Mouse (Mus musculus) thymus, adult 18-20 months (tissue): ENCODE measurements around the gene Upb1.
"Not testable (repeated sequence)": the region's sequence is repeated elsewhere in the genome, so short reads cannot be mapped to it uniquely, and the experiment has no call there.

Experiments
- DNase-seq, 2 experiments: peaks; one replicate each; pipeline ENCODE4 v3.0.0; 2022; ENCODE audit warnings: mixed read lengths in 2 of 2

Upb1 gene

DNA sequence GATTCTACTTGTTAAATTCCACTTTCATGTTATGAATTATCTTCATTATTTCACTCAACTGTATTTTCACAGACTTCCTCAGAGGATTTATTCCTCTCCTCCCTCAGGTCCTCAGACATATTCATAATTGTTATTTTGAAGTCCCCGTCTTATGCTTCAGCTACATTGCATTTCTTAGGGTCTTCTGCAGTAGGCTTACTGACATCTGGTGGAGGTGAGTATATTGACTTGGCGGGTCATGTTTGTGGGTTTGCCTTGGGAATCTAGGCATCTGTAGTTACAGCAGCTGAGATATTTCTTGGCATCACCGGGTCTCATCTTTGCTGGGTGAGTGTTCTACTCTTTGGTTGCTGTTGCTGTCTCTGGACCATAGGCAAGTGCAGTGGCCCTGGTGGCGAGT lies at the start of gene Upb1:
TSS of gene Upb1 (plus strand) at position 158 of the 400 bp plus-strand sequence.
- no peak for DNase-seq

DNA sequence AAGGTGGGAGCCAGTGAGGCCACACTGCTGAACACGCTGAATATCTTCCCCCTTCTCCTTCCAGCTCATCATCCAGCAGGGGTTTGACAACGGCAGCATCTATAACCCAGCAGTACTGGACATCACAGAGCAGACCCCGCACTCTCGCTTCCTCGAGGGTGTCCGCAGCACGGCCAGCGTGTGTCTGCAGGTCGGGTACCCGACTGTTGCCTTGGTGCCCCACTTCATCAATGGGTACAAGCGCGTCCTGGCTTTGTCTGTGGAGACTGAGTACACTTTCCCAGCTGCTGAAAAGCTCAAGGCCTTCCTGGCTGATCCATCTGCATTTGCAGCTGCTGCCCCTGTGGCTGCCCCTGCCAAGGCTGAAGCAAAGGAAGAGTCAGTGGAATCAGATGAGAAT lies 48.4 kb upstream of the Upb1 start:
- no peak for DNase-seq

DNA sequence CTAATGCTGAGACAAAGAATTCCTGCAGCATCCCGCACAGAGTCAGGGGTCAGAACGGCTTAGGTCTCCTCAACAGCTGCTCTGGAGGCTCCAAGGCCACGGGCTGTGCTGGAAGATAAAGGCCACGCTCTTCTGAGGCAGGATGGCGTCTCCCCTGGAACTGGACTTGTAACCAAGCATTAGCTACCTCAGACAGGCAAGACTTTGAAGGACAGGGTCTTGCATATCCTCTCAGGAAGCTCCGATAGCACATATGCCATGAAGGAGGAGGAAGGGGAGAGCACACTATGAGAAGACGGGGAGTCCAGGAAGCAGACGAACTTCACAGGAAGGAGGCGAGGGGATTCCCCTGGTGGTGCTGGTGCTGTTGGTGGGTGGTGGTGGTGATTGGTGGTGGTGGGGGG lies 47.1 kb upstream of the Upb1 start:
- not testable (repeated sequence) for DNase-seq

DNA sequence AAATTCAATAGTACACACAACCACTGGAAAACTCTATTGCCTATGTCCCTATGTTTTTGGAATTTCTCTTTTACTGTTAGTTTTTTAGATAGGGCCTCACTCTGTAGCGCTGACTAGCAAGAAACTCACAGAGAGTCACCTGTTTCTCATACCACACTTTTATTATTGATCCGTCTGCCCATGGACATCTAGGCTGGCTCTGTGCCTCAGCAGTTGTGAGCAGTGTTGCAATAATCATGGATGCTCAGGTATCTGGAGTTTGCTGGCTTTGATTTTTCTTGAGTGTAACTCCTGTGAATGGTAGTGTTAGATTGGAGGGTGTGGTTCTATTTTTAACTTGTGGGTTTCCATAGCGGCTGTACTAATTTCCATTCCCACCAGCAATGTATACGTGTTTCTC lies 45.6 kb upstream of the Upb1 start:
- DNase-seq: no peak

DNA sequence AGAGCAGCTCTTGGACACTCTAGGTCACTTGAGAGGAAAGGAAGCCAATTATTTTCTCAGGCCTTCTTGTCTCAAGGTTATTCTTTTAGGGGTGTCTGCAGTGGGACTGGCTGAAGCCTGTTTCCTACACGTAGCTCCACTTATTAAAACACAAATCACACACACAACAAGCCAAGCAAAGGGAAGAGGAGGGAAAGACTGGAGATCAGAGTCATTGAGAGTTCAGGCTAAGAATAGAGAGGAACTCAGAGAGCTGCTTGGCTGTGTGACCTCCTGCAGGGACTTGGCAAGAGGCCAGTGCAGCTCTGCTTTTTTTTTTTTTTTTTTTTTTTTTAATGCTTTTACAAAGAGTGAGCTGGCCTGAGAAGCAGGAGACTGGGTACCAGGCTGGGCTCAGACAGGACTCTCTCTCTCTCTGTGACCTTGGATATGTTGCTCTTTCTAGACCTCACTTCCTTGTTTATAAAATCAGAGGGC lies 36.7 kb upstream of the Upb1 start:
- DNase-seq: not testable (repeated sequence)

DNA sequence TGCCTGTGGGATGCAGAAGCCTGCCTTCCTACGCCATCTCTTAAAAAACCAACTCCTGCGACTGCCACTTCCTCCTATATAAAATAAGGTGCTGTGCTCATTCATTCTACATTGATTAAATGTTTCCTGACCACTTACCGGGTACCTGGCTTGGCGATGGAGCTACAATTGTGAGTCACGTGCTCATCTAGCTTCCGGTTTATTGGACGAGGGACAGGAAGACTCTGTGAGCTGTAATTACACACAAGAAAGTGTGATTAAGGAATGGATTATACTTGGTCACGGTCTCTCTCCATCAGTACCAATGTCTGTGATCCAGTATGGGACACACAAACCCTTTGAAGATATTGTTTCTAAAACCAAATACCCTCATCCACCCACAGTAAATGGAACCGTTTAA lies 36.1 kb upstream of the Upb1 start:
- no peak for DNase-seq

DNA sequence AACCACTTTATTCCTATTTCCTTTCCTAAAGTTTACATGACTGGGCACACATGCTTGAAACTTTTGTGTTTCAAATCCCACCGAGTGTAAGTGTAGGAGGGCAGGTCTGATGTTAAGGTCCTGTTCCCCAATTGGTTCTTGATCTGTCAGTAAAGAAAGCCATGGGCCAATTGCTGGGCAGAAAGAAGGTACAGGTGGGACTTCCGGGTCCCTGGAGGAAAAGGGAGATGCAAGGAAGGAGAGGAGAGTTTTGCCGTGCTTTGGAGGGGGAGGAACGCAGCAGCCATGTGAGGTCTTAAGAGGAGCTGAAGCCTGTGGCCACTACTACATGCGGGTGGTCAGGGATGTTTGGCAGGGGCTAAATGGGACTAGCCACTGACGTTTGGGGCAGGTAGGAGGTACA lies 35.7 kb upstream of the Upb1 start:
- peak; percentile 18 to 45 for DNase-seq

DNA sequence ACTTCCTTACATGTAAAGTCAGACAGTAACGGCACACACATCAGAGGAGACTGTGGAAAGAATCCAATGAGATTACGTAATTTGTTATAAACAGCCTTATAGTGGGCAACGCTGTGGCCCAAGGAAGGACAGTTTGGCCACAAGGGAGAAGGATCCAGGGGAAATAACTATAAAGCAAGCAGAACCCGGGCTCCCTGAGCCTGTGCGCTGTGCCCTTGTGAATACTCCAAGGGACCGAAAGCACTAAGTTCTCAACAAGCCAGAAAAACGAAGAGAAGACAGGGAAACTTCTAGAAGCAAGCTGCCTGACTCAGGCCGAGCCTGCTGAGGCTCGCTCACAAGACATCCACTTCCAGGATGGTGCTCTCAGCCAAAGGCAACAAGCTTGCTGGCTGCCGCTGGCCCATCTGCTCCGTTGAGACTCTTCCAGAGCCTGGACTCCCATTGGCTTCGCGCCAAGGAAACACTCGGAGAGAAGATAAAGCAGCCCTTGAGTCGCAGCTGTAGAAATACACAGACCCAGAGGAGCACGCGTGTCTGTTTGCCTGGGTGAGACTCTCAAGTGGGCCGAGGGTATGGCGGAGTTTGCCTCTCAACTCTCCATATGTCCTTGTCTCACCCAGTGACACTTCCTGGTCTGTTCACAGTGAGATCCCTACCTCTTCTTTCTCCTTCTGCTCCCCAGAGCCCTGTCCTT lies 27.1 kb upstream of the Upb1 start:
- DNase-seq: not testable (repeated sequence)

DNA sequence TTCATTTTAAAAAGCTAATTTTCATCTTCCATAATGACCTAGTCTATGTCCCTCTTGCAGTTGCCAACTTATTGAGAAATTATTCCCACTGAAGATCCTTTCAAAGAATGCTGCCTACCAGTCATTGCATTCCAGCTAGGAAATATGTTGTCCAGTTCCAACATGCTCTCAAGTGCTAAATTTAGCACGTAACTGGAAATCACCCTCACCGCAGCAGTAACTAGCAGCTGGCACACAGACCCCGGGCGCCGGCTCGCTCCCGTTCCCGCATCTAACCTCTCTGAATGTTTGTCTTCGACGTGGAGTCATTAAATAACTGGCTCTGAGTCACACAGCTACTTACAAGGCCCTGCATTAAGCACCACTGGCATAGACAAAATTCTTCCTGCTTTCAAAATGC lies 22.2 kb upstream of the Upb1 start:
- DNase-seq: no peak

DNA sequence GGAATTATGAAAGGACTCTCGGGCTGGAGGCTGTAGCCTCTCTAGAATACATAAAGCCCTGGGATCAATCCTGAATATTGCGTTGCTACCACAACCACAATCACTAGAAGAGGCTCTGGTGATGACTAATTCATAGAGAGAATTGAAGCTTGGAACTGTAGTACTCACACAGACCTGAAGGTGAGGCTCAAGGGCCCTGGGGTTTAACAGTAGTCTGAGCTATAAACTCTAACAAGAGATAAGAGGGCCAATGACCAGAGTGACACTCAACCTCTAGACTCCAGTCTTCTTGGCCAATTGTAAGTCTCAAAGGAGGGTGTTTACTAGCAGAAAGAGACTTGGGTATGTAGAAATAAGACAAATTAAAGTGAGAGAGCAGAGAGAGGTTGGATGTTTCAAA lies 10.8 kb upstream of the Upb1 start:
- no peak for DNase-seq

DNA sequence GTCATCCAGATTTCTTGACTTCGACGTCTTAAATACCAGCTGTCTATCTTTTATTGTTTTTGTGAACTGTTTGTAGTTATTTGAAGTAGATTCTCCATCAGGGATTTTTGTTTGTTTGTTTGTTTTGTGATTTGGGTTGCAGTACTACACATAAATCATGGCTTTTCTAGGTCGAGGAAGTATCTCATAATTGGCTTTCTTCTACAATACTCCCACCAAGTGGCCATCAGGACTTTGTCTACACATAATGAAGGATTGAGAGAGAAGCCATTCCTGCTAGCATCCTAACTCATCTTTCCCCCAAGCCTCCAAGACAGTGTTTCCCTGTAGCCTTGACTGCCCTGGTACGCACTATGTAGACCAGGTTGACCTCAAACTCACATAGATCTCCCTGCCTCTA lies 10.1 kb upstream of the Upb1 start:
- DNase-seq: no peak

DNA sequence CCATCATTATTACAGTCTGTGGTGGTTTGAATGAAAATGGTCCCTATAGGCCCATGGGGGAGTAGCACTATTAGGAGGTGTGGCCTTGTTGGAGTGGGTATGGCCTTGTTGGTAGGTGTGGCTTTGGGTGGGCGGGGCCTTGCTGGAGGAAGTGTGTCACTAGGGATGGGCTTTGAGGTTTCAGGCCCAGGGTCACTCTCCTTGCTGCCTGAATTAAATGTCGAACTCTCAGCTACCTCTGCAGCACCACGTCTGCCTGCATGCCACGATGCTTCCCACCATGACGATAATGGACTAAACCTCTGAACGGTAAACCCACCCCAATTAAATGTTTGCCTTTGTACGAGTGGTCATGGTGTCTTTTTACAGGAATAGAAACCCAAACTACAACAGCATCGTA lies 6.1 kb upstream of the Upb1 start:
- no peak for DNase-seq

DNA sequence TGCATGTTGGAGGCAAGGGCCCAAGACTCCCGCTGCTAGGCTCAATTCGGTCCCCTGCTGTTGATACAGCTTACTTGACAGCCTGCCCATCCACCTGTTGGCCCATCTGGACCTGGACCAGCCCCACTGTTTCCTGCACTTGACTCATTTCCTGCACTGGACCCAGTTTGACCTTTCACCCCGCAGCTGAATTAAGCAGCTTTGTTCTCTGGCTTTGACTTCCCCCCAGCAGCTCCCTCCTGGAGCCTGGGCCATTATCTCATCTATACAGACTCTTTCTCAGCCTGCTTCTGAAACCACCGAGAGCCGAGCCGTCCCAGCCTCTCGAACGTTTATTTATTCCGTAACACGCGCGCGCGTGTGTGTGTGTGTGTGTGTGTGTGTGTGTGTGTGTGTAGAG lies 3.9 kb upstream of the Upb1 start:
- DNase-seq: no peak

DNA sequence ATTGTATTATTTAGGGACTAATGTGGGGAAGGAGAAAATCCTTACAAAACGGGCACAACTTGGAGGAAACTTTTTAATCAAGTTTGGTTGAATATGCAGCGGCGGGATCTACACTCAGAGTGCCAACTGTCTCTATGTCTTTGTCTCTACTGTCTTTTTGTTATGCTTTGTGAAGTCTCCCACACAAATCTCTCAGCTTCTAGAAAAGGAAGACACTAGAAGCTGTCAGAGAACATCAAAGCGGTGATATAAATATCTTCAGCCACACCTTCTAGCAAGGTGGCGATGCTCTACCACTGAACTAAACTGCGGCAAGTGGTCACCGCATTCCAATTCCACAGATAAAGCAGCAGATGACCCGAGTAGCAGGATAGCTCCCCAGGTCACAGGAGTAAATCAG lies 5.0 kb downstream of the Upb1 start:
- no peak for DNase-seq

DNA sequence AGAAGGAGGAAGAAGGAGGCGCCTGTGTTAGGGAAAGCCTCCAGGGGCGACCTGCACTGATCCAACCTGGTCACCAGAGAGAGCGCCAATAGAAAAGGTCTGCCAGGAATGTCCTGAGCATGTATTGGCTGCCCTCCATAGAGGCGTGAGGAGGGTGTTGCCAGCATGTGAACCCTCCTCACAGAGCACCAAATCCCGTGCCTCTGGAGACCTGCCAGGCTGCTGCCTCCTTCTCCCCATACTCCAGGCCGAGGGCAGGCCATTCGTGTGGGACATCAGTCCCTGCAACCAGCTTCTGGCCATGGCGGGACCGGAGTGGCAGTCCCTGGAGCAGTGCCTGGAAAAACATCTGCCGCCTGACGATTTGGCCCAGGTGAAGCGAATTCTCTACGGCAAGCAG lies 5.8 kb downstream of the Upb1 start:
- DNase-seq: no peak

DNA sequence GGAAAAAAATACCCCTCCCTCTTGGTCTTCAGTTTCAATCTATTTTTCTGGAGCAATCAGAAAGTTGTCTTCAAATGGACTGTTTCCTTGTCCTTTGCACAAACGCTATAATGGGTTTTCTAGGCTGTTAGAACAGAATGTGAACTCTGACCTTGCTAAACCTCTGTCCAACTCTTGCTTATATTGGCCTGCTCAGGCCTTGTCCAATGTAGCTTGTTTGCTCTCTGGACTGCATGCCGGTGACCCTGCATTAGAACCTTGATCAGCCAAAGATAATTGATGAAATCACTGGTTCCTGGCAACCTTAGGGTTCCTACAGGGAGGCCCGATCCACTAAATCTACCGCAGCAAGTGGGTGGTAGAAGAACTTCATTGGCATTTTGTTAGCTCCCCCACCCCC lies 6.8 kb downstream of the Upb1 start:
- no peak for DNase-seq

DNA sequence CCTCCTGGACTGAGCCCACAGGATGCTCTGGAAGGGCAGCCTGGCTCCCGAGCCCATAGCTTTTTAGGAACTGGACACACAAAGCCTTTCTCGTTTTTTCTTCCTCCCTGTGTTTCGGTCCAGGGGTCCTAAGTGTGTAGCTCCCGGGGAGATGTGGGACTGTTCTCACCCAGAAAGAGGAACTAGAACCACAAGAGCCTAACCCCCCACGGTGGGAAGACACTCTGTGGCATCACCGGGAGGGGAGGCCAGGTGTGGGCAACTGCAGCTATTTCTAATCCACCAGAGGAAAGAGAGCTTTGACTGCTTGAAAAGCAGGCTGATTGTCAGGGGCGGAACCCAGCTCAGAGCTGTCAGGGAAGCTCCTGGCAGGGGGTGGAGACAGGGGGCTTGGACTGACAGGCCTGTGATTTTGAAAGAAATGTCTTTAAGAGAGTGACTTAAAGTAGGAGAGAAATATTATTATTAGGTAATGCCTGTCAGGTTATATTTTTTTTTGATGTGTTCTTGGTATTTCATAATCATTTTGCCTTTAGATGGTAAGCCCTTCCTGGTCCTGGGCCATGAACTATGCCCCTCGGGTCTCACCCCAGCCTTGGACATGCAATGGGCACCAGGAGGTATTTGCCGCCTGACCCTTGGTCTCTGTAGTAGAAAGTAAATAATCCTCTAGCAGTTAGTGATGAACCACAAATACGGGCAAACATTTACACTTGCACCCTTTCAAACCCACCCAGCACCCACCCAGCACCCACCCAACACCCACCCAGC lies 10.6 kb downstream of the Upb1 start:
- not testable (repeated sequence) for DNase-seq

DNA sequence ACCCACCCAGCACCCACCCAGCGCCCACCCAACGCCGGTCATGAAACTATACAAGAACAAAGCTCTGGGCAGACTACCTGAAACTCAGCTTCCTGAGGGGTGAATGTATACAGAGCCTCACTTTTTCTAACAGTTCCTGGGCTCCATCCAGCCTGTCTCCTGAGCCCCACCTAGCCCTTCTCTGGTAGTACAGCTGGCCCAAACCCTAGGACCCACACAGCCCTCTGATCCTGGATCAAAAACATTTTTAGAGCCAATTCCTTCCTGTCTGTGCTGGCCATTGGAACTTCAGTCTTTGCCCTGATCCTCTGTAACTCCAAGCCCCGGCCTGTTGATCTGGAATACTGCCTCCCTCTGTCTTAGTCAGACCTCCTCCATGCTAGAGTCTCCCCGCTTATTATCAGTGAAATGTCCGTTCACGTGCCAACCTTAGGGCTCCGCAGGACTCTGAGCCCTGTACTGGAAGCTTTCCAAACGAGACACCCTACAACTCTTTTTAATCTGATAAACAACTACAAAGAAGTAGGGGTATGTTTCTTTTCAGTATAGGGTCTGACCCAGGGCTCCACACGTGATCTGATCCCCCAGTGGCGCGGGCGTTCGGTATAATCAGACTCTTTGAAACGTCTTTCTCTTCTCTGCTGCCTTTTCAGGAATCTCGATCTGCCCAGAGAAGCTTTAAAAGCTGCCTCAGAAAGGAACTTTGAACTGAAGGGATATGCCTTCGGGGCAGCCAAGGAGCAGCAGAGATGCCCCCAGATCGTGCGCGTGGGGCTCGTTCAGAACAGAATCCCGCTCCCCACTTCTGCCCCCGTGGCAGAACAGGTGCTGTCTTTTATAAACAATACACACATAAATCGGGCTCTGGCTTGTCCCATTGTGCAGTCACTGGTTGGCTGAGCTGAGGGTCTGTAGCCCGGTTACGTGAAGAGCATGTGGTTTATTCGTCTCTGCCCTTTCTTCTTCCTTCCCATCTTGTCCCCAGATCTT lies 11.5 kb downstream of the Upb1 start:
- DNase-seq: no peak

DNA sequence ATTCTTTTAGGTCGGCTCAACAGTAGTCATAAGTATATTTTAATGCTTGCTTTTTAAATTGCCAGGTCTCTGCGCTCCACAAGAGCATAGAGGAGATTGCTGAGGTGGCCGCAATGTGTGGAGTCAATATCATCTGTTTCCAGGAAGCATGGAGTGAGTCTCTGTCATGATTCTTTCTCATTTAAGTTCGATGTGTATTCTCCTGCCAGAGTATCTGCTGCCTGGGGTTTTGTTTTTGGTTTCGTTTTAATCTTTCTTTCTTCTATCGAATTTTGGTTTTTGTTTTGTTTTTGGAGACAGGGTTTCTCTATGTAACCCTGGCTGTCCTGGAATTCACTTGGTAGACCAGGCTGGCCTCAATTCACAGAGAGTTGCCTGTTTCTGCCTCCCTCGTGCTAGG lies 14.0 kb downstream of the Upb1 start:
- DNase-seq: no peak

DNA sequence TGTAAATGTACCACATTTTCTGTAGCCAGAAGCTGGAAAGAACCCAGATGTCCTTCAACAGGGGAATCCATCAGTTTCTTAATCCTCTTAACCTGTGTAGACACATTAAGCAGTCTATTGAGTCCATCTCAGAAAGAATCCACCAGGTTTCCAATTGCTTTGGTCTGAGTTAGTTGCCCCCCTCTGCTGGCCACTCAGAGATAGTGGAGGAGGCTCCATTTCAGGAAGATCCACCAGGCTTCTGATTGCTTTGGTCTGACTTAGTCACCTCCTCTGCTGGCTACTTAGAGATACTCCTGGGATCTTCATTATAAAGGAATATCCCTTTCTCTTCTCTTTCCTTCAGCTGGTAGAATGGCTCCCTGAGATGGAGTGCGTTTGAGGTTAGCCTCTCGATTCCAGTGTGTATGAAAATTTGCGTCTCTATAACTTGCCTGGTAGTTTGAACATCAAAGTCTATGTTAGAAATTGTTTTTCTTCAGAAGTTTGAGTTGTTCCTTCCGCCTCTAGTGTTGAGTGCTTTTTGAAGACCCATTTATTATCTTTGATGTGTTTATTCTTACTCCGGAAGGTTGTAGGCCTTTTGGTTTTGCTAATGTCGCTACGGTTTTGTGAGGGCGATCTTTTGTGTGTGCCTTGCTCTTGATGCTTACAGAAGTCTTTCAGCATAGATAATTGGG lies 16.6 kb downstream of the Upb1 start:
- no peak for DNase-seq

DNA sequence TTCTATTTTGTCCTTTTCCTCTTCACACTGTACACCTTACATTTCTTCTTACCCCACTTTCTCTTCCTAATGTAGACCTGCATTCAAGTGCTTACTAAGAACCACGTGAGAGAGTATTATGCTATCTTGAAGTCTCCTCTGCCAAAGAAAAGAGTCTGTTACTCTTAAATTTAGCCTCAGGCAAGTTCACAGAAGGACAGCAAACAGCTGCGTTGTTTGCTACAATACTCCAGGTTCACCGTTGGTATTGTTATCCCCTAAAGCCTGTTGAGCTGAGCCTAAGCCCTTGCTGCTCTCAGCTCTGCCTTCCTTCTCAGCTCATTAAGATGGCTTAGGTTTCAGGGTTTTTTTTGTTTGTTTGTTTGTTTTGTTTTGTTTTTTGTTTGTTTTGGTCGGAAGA lies 17.8 kb downstream of the Upb1 start:
- no peak for DNase-seq

DNA sequence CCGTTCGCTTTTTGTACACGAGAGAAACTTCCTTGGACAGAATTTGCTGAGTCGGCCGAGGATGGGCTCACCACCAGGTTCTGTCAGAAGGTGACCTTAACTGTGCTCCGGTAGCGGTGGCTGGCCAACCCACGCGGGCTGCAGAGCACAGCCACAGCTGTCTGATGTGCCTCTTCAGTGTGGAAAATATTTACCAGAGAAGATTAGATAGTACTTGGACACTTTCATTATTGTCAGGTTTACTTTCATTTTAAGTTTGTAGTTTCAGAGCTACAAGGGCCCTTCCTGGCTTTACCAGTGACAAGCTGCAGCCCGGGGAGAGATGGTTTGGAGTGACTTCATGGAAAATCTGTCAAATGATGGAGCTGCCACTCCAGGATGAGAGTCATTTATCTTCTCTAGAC lies 23.6 kb downstream of the Upb1 start:
- DNase-seq: no peak
